Mouse (Mus musculus) heart, postnatal 4 days (tissue): ENCODE data around the gene Necab3. TPM values are rescaled to one million over a fixed set of nuclear protein-coding genes. Genes with fewer than 3 reads are reported as not detected.

Experiments used
- DNase-seq: peaks from one replicate; pipeline ENCODE4 v3.0.0; 2021
- total RNA-seq, 2 experiments: library from RNA; stranded (reverse); gene quantifications; 2 replicates each; pipeline ENCODE4 v1.2.3; 2021

Gene Necab3
- total RNA-seq, 2 experiments from 2014 or later, result 0.81 to 1.8 TPM

GRCm38 (mm10) chr2:154571976-154572375 is 13.3 kb upstream of the Necab3 start:
- no peak for DNase-seq

GRCm38 (mm10) chr2:154571266-154571665 is 12.6 kb upstream of the Necab3 start:
- no peak for DNase-seq

- DNase-seq, result no peak
These were observed 12.0 kb upstream of the Necab3 start for GRCm38 (mm10) chr2:154570666-154571065.

DNA sequence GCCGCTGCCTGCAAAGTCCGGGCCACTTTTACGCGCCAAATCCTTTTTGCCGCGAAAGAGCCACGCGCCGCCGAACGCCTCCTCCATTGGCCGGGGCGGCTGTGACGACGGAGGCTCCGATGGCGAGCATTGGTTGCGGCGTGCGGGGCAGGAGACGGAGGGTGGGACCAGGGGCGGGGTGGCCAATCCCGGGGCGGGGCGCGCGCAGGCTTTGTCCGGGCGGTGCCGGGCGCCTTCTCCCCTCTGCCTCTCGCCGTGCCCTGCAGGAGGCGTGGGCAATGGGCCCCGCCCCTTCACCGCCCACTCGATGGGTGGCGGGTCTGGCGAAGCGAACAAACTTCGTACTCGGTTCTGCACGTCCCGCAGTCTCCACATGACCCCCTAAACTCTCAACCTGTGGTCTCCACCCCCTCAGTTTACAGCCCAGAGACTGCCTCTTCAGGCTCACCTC is 11.2 kb upstream of the Necab3 start, which contains the start of gene E2f1:
Gene E2f1 (minus strand): TSS at position 57 of the 451 bp plus-strand sequence.
- peak; percentile 97 for DNase-seq

GRCm38 (mm10) chr2:154569071-154569748 is 10.5 kb upstream of the Necab3 start:
- peak; percentile 71 for DNase-seq

DNA sequence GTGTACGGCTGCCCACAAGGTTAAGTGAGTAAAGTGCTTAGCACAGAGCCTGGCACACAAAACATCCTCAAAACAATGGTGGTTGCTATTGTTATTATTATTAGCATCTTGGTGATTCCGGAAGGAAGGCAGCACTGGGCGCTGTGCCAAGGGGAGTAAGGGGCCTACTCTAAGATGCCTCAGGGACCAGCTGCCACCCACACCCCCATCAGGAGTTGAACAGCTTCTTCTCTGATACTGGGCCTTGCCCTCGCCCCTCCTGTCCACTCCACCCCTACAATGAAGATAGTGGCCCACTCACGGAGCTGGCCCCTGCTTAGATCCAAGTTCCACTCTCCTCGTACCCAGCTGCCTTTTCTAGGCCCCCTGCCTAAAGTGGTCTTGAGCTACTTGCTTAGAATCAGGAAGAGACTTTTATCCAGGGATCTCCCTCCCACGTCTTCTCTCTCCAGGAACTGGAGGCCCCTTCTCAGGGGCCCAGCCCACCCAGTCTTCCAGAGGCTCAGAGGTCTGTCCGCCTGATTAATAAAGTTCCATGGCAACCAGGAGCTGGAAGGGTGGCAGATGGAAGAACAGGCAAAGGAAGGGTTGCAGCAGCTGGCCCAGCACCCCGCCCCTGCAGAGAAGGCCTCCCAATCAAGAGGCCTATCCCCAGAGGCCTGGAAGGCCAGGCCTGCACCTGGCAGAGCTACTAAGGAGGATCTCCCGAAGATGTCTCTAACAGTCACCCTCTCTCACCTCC is 9.8 kb upstream of the Necab3 start:
- DNase-seq, result peak; percentile 65

DNA sequence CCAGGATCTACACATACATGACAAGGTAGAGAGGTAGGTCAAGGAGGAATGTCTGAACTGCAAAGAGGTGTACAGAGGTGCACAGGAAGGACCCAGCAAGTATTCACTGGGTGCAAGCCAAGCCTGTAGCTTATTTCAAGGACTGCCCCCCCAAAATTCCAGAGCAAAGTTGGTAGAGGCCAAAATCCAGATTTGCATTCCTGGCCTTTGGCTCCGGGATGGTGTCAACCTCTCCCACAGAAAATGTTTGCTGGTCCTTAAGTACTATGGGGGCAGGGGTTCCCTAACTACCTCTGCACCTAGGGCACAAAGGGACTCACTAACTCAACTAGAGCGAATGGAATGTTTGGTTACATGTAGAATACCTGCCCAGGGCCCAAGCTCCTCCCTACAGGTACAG is 9.1 kb upstream of the Necab3 start:
- DNase-seq, result no peak

DNA sequence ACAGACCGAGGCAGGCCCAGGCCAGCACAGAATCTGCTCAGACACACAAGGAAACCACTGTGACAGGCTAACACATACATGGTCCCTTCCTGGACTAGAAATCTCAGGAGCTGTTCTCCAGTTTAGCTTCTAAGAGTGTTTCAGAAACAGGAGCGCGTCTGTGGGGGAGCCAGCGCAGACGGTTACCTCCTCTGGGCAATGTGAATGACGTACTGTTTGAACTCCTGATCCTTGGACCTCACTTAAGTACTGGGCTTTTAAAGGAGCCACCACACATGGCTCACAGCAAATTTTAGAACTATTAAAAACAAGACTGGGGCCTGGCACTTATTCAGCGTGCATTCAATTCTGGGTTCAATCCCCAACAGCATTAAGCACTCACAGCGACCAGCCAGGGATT is 8.0 kb upstream of the Necab3 start:
- DNase-seq, result no peak

DNA sequence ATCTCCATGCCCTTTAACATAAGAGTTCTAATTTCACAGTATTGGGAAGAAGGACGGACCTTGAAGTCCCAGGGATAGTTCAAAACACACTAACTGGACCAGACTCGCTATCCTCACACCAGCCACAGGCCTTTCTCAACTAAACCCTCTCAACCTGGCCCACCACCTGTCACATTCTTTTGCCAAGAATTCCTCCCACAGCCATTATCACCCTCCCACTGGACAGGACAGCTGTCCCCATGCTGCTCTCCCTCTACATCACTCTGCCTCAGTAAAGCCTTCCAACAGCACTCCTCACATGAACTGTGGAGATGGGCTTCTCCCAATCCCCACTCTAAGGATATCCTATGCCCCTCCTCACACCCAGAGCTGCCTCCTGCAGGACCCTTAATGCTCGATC is 6.9 kb upstream of the Necab3 start:
- no peak for DNase-seq

DNA sequence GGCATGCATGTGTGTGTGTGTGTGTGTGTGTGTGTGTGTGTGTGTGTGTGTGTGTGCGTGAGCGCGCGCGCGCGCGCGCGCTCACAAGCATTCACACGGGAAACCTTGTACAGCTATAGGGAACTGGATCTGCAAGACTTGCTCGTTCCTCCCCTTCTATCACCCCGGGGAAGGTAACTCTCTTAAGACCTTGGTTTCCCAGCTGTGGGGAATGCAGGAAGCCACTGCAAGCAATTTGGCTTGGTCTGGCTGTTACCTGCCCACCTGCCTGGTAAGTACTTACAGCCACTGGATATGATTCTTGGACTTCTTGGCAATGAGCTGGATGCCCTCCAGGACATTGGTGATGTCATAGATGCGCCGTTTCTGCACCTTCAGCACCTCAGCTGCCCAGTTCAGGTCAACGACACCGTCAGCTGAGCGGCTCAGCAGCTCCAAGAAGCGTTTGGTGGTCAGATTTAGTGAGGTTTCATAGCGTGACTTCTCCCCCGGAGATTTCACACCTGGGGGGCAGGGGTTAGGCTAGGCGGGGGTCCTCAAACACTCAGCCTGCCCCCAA is 5.0 kb upstream of the Necab3 start:
- DNase-seq, result no peak

DNA sequence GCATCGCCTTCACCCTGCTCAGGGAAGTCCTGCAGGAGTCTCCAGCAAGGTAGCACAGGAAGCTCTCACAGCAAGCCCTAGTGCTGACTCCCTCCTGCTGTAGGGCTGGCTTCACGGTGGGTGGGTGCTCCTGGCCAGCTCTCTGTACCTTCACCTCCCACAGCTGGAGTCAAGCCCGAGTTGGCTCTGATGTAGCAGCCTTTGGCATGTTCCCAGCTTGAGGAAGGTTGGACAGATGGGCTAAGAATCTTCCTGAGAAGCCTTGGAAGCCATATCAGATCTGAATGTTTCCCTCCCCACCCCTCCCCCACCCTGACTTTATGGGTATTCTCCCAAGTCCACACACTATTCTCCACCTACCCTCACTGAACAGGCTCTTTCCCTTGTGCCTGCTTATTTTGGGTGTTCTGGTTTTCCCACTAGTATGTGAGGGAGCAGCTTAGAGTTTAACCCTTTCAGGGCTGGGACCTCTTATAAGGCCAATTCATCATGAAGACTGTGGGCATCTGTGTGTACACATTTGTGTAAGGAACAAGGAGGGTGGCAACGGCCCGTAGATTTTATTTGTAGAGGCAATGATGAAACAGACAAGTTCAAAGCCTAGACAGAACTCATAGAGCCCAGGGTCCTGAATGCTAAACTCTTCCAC is 1.4 kb downstream of the Necab3 start:
- peak; percentile 42 for DNase-seq

- DNase-seq, result no peak
These were observed 3.5 kb downstream of the Necab3 start for GRCm38 (mm10) chr2:154555235-154555634.

DNA sequence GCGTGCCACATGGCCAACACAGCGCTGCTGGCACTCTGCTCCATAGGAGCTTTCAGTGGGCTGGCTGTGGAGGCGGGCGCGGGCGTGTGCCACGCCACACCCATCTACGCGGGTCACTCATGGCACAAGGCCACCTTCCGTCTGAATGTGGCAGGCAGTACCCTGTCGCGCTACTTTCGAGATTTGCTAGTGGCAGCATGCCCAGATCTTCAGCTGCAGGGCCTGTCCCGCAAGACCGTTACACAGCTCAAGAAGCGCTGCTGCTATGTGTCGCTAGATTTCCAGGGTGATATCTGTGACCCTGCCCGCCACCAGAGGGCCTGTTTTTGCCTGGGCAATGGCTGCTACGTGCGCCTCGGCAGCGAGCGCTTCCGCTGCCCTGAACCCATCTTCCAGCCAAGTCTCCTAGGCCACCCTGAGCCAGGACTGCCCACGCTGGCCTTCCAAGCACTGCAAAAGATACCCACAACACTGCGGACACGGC is 6.2 kb downstream of the Necab3 start:
- DNase-seq, result peak; percentile 76

GRCm38 (mm10) chr2:154551927-154552326 is 6.8 kb downstream of the Necab3 start:
- DNase-seq, result peak; percentile 31

DNA sequence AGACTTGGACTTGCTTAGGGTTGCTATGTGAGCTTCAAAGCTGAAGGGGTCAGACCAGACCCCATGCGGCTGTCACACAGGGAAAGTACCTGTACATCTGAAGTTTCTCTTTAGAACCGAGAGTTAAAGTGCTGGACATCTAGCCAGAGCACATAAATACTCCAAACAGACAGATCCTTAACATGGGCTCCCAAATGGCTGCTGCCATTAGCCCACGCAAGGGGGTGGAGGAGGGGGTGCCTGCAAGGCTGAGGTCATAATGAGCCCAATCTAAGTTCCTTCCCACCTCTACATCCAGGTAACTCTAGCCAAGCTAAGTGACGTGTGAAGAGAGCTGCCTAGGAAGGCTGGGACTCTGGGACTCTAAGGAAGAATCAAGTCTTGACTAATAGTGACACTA is 7.2 kb downstream of the Necab3 start, which contains the start of gene Actl10:
Gene Actl10 (plus strand): TSS at position 301 of the 400 bp plus-strand sequence.
- DNase-seq, result no peak

GRCm38 (mm10) chr2:154550937-154551336 is 7.8 kb downstream of the Necab3 start:
- no peak for DNase-seq

GRCm38 (mm10) chr2:154549886-154550189 is 8.9 kb downstream of the Necab3 start:
- DNase-seq, result no peak

DNA sequence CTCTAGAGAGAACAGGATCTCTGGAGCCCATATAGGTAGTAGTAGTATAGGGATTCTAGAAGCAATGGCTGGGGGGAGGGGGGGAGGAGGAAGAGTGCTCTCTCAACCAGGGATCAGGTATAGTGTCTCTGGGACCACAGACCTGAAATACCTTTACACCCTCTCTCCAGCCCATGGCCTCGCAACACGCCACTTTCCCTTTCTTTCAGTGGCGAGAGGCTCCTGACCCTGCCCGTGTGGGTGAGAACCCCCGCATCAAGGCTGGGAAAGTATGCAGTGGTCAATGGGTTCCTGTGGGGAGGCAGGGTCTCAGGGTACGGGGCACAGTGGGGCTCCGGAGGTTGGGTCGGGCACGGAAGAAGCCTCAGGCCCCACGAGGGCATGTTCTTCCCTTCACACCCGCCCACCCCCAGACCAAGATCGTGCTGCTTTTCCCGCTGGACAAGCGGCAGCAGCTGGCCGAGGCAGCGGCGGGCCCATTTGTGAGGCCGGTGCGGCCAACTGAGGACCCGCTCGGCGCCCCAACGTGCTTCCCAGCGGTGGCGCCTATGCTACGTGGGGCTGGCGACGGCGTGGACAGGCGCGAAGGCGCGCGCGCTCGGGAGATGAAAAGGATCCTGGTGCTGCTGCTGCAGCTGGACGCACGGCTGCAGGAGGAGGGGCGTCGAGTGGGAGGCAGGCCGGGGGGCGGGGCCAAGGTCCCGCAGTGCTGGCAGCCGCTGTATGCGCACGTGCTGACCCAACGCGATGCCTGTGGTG is 9.4 kb downstream of the Necab3 start:
- DNase-seq, result peak; percentile 77

DNA sequence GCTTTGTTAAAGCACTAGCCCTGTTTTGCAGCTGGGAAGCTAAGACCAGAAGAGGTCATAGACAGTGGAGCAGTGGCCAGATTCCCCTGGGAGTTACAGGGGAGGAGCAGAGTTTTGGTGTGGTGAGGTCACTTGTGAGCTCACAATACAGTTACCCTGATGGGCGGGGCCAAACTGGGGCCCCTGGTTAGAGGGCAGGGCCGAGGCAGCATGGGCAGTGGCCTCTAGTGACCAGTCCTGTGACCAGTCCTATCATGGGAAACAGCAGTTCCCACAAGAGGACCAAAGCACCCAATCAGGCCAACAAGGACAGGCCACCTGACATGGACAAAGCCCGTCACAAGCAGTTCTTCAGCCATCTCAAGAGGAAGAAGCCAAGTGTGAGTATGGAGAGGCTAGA is 10.0 kb downstream of the Necab3 start:
- peak; percentile 64 for DNase-seq

GRCm38 (mm10) chr2:154546711-154547110 is 12.0 kb downstream of the Necab3 start, which contains the start of gene 1700003F12Rik:
TSS of gene 1700003F12Rik (plus strand) at chr2:154547085.
- peak; percentile 4 for DNase-seq

GRCm38 (mm10) chr2:154543567-154544347 is 14.9 kb downstream of the Necab3 start:
- peak; percentile 74 for DNase-seq
